Mouse (Mus musculus) heart, postnatal 10 days (tissue): Measurements from ENCODE around the gene Ncl. TPM values are rescaled to one million over a fixed set of nuclear protein-coding genes. Genes with fewer than 3 reads are reported as not detected.
"Not testable (repeated sequence)": the region's sequence is repeated elsewhere in the genome, so short reads cannot be mapped to it uniquely, and the experiment has no call there.

Experiments used
- DNase-seq, 2 experiments: peaks; one replicate each; pipeline ENCODE4 v3.0.0; 2021
- intact Hi-C: fragments of 180-260 bp; cut with DNase I; formaldehyde crosslinking; loops from one replicate; pipeline ENCODE4 v1.15.1; 2025
- total RNA-seq, 2 experiments: library from RNA; stranded (reverse); gene quantifications; 2 replicates each; pipeline ENCODE4 v1.2.3; 2021

Gene Ncl
- total RNA-seq, 2 experiments from 2014 or later: 168 to 169 TPM

GRCm38 (mm10) chr1:86361852-86362615, 2.8 kb upstream of the Ncl start:
- no peak for DNase-seq
- intact Hi-C loops: loop anchor here (5.0 kb wide), 1 partner anchor 170 kb away; no protein-coding TSS in a partner anchor

- intact Hi-C loops: loop anchor here (5.0 kb wide), 1 partner anchor 172 kb away; no protein-coding TSS in a partner anchor
- DNase-seq: no peak
These were observed 1.2 kb upstream of the Ncl start for GRCm38 (mm10) chr1:86360441-86360840.

- DNase-seq: no peak
- intact Hi-C loops: loop anchor here (5.0 to 10.0 kb wide), 2 partner anchors 173 to 275 kb away; no protein-coding TSS in a partner anchor
These were observed 589 bp upstream of the Ncl start for GRCm38 (mm10) chr1:86359798-86360179.

GRCm38 (mm10) chr1:86358229-86358905, 833 bp downstream of the Ncl start:
- intact Hi-C loops: loop anchor here (10.0 kb wide), 1 partner anchor 274 kb away; no protein-coding TSS in a partner anchor
- DNase-seq: no peak

- intact Hi-C loops: loop anchor here (10.0 kb wide), 1 partner anchor 269 kb away; no protein-coding TSS in a partner anchor
- no peak for DNase-seq
These were observed 5.0 kb downstream of the Ncl start for GRCm38 (mm10) chr1:86354186-86354585.

- intact Hi-C loops: loop anchor here (10.0 kb wide), 1 partner anchor 266 kb away; no protein-coding TSS in a partner anchor
- no peak for DNase-seq
These were observed 8.6 kb downstream of the Ncl start for GRCm38 (mm10) chr1:86350576-86350975.

GRCm38 (mm10) chr1:86349696-86350095, 9.5 kb downstream of the Ncl start:
- DNase-seq: no peak
- intact Hi-C loops: loop anchor here (10.0 kb wide), 1 partner anchor 265 kb away; no protein-coding TSS in a partner anchor

GRCm38 (mm10) chr1:86349201-86349600, 10.0 kb downstream of the Ncl start:
- intact Hi-C loops: no loop called here
- no peak for DNase-seq

GRCm38 (mm10) chr1:86348801-86349200, 10.4 kb downstream of the Ncl start:
- intact Hi-C loops: no loop called here
- no peak for DNase-seq

- no peak for DNase-seq
- intact Hi-C loops: no loop called here
These were observed 11.1 kb downstream of the Ncl start for GRCm38 (mm10) chr1:86348083-86348482.

GRCm38 (mm10) chr1:86347716-86348045, 11.5 kb downstream of the Ncl start:
- intact Hi-C loops: no loop called here

GRCm38 (mm10) chr1:86346851-86347715, 12.1 kb downstream of the Ncl start:
- DNase-seq: no peak
- intact Hi-C loops: no loop called here

More at GRCm38 (mm10) chr1:86347716-86348045, 11.5 kb downstream of the Ncl start:
- DNase-seq: no peak

GRCm38 (mm10) chr1:86345956-86346355, 13.2 kb downstream of the Ncl start:
- no peak for DNase-seq
- intact Hi-C loops: no loop called here

GRCm38 (mm10) chr1:86345069-86345468, 14.1 kb downstream of the Ncl start:
- intact Hi-C loops: no loop called here
- no peak for DNase-seq

- no peak for DNase-seq
- intact Hi-C loops: no loop called here
These were observed 15.0 kb downstream of the Ncl start for GRCm38 (mm10) chr1:86343969-86344861.

- no peak for DNase-seq
- intact Hi-C loops: no loop called here
These were observed 16.0 kb downstream of the Ncl start for GRCm38 (mm10) chr1:86343087-86343645.

GRCm38 (mm10) chr1:86342371-86342770, 16.8 kb downstream of the Ncl start:
- intact Hi-C loops: no loop called here
- DNase-seq: no peak

GRCm38 (mm10) chr1:86341096-86341495, 18.1 kb downstream of the Ncl start:
- intact Hi-C loops, DNase-seq: not testable (repeated sequence)

GRCm38 (mm10) chr1:86339156-86339812, 19.9 kb downstream of the Ncl start:
- DNase-seq: peak; percentile 82 to 91
- intact Hi-C loops: loop anchor here (1.0 kb wide), 2 partner anchors 125 to 160 kb away; no protein-coding TSS in a partner anchor
